Mouse (Mus musculus) liver, postnatal 0 days (tissue): ENCODE results near the gene Exosc2. TPM values are rescaled to one million over a fixed set of nuclear protein-coding genes. Genes with fewer than 3 reads are reported as not detected.

ENCODE experiments used
- ATAC-seq: fragments of 200-750 bp; cut with Nextera tagmentation; 2 replicates; pipeline ENCODE4 v1.8.0; 2017; ENCODE audit warnings: mild to moderate bottlenecking, moderate library complexity
- DNase-seq: peaks from one replicate; pipeline ENCODE4 v3.0.0-alpha.2; 2016
- H3K27ac ChIP-seq: fragments of 300-500 bp; sonication (generic); 2 replicates; pipeline ENCODE4 v1.5.1; 2014; ENCODE audit warnings: antibody characterized with exemption, moderate library complexity, mild to moderate bottlenecking, low read depth
- H3K27me3 ChIP-seq: fragments of 300-500 bp; sonication (generic); 2 replicates; pipeline ENCODE4 v1.6.1; 2014; ENCODE audit warnings: low read length, control low read depth, mixed read lengths; ENCODE audit not compliant: insufficient read depth
- H3K36me3 ChIP-seq: fragments of 300-500 bp; sonication (generic); replicated peaks from 2 replicates; pipeline ENCODE4 v1.6.1; 2014; ENCODE audit warnings: mild to moderate bottlenecking, control low read depth, low read length, moderate library complexity, mixed read lengths; ENCODE audit not compliant: insufficient read depth
- H3K4me1 ChIP-seq: fragments of 300-500 bp; sonication (generic); 2 replicates; pipeline ENCODE4 v1.6.1; 2014; ENCODE audit warnings: antibody characterized with exemption, mild to moderate bottlenecking, control low read depth; ENCODE audit not compliant: insufficient read depth
- H3K4me2 ChIP-seq: fragments of 300-500 bp; sonication (generic); 2 replicates; pipeline ENCODE4 v1.6.1; 2014; ENCODE audit warnings: low read depth, mild to moderate bottlenecking, low read length, moderate library complexity, mixed read lengths
- H3K4me3 ChIP-seq: fragments of 300-500 bp; sonication (generic); 2 replicates; pipeline ENCODE4 v1.5.1; 2014; ENCODE audit warnings: low read depth, low read length
- H3K9ac ChIP-seq: fragments of 300-500 bp; sonication (generic); replicated peaks from 2 replicates; pipeline ENCODE4 v1.6.1; 2014; ENCODE audit warnings: mild to moderate bottlenecking, moderate library complexity
- H3K9me3 ChIP-seq: fragments of 300-500 bp; sonication (generic); 2 replicates; pipeline ENCODE4 v1.6.1; 2016; ENCODE audit warnings: mild to moderate bottlenecking, control low read depth, low read length, mixed read lengths
- CTCF ChIP-seq: sonication (generic); IDR thresholded peaks from 2 replicates; pipeline ENCODE4 v1.5.1; 2016; ENCODE audit warnings: antibody characterized with exemption, low read depth
- EP300 ChIP-seq: IDR thresholded peaks from 2 replicates; pipeline ENCODE4 v1.6.1; 2016; ENCODE audit warnings: antibody characterized with exemption, low read depth, mild to moderate bottlenecking
- WGBS: fragments of 180-500 bp; shearing (Covaris S2); extraction: QIAGEN DNeasy Blood & Tissue Kit; methylation state at CpG from one replicate; pipeline ENCODE4 v1.1.7; 2014; ENCODE audit not compliant: insufficient replicate concordance; 5-methylcytosine and 5-hydroxymethylcytosine counted together
- polyA plus RNA-seq: library from polyadenylated mRNA; unstranded; fragments of >200 nt; fragmentation: Nextera tagmentation; extraction: Ambion mirVana; gene quantifications from 2 replicates; pipeline ENCODE4 v1.2.1, GENCODE M21; 2015

Gene Exosc2
- polyA plus RNA-seq, 1 experiment from 2014 or later, result 14.6 TPM

GRCm38 (mm10) chr2:31688074-31688925 lies 17.8 kb downstream of the Exosc2 start, which contains the start of gene Abl1:
Gene Abl1, plus strand, starts transcription at chr2:31688376.
- Histone ChIP-seq H3K4me2 (peak within 1 kb of the TSS; percentile 98), H3K4me3 (peak within 1 kb of the TSS; percentile 100), H3K27me3 (no peaks in the 10 kb centered on the region), H3K4me1 (peaks cover 20% of the 10 kb centered on the region), H3K9me3 (no peaks in the 10 kb centered on the region), H3K36me3 (0 out of 2 replicates have a peak, but pooled peaks cover 2% of the 10 kb centered on the region), H3K9ac (peak within 1 kb of the TSS; percentile 100), H3K27ac (peak within 1 kb of the TSS; percentile 97)
- under 1% methylated on average over 61 of the region's 64 CpGs for WGBS
- peak; percentile 99 for ATAC-seq
- peak; percentile 94 for DNase-seq
- TF ChIP-seq CTCF (peak; percentile 63), EP300 (no peak)

- 0 out of 2 replicates have a peak, but pooled peaks cover 2% of the 10 kb centered on the region for H3K36me3 ChIP-seq
- no peaks in the 10 kb centered on the region for H3K9me3 ChIP-seq
- H3K27ac ChIP-seq, result peak overlapping the region; percentile 97
- H3K4me1 ChIP-seq, result peaks cover 20% of the 10 kb centered on the region
- H3K9ac ChIP-seq, result peak overlapping the region; percentile 100
- H3K27me3 ChIP-seq, result no peaks in the 10 kb centered on the region
- TF ChIP-seq EP300 (no peak), CTCF (no peak)
- DNase-seq, result no peak
- peak overlapping the region; percentile 98 for H3K4me2 ChIP-seq
- peak overlapping the region; percentile 100 for H3K4me3 ChIP-seq
- WGBS, result under 1% methylated on average over 12 of the region's 12 CpGs
- ATAC-seq, result no peak
Measured at GRCm38 (mm10) chr2:31689045-31689444, 18.5 kb downstream of the Exosc2 start.

- Histone ChIP-seq H3K27ac (no peak overlapping the region), H3K4me2 (peak overlapping the region; percentile 98), H3K27me3 (no peaks in the 10 kb centered on the region), H3K4me3 (peak overlapping the region; percentile 100), H3K9me3 (no peaks in the 10 kb centered on the region), H3K9ac (peak overlapping the region; percentile 100), H3K36me3 (0 out of 2 replicates have a peak, but pooled peaks cover 2% of the 10 kb centered on the region), H3K4me1 (peaks cover 20% of the 10 kb centered on the region)
- no peak for TF ChIP-seq EP300
- TF ChIP-seq CTCF, result no peak
- ATAC-seq (no peak), DNase-seq (no peak)
- WGBS, result 40% methylated on average over 3 of the region's 3 CpGs
Measured at GRCm38 (mm10) chr2:31690063-31690462, 19.5 kb downstream of the Exosc2 start.

- no peak overlapping the region for H3K9ac ChIP-seq
- DNase-seq, result no peak
- H3K4me2 ChIP-seq, result no peak overlapping the region
- H3K27ac ChIP-seq, result no peak overlapping the region
- H3K4me3 ChIP-seq, result no peak overlapping the region
- ATAC-seq, result no peak
- no peaks in the 10 kb centered on the region for H3K9me3 ChIP-seq
- no peaks in the 10 kb centered on the region for H3K4me1 ChIP-seq
- peaks cover 8% of the 10 kb centered on the region for H3K36me3 ChIP-seq
- no peaks in the 10 kb centered on the region for H3K27me3 ChIP-seq
- TF ChIP-seq CTCF (peak; percentile 52), EP300 (no peak)
Measured at GRCm38 (mm10) chr2:31698209-31698608, 27.7 kb downstream of the Exosc2 start.

GRCm38 (mm10) chr2:31700545-31701446 lies 30.3 kb downstream of the Exosc2 start:
- ATAC-seq, result no peak

GRCm38 (mm10) chr2:31703226-31703625 lies 32.7 kb downstream of the Exosc2 start:
- no peak for DNase-seq
- H3K9ac ChIP-seq, result no peak overlapping the region

More at GRCm38 (mm10) chr2:31700545-31701446, 30.3 kb downstream of the Exosc2 start:
- WGBS, result 53% methylated on average over 7 of the region's 7 CpGs
- H3K36me3 ChIP-seq, result peaks cover 5% of the 10 kb centered on the region
- H3K27me3 ChIP-seq, result no peaks in the 10 kb centered on the region
- no peak overlapping the region for H3K4me2 ChIP-seq
- no peaks in the 10 kb centered on the region for H3K4me1 ChIP-seq
- no peak for DNase-seq
- TF ChIP-seq EP300 (no peak), CTCF (peak; percentile 22; the same call in 1 of the 2 replicates)
- no peaks in the 10 kb centered on the region for H3K9me3 ChIP-seq
- H3K4me3 ChIP-seq, result no peak overlapping the region
- no peak overlapping the region; the same call in 1 of the 2 replicates for H3K9ac ChIP-seq
- H3K27ac ChIP-seq, result no peak overlapping the region

More at GRCm38 (mm10) chr2:31703226-31703625, 32.7 kb downstream of the Exosc2 start:
- Histone ChIP-seq H3K27me3 (no peaks in the 10 kb centered on the region), H3K36me3 (no peaks in the 10 kb centered on the region; the same call in 1 of the 2 replicates), H3K4me3 (no peak overlapping the region), H3K9me3 (no peaks in the 10 kb centered on the region), H3K4me2 (no peak overlapping the region), H3K27ac (no peak overlapping the region), H3K4me1 (no peaks in the 10 kb centered on the region; the same call in 1 of the 2 replicates)
- TF ChIP-seq CTCF (no peak), EP300 (no peak)
- no peak for ATAC-seq
